In genomic region chr7:51621694-51622145, GRCm38 (mm10) we compare ENCODE assay signal across 9 mouse cellular contexts. TPM values are rescaled to one million over a fixed set of nuclear protein-coding genes. Genes with fewer than 3 reads are reported as not detected.
DNase-seq lines count a peak whose midpoint lies in the region; ATAC-seq and TF ChIP-seq lines count a peak whose summit lies in the region.
"Had no signal": no experiment of that assay in that cellular context is flagged by ENCODE, and none has a peak within 500 bp of the region (broad histone marks: within the 10 kb centered on the region; RNA-seq: fewer than 3 reads in every experiment).

Slc17a6 (plus strand) TSS chr7:51622006.

- peak within 1 kb of the TSS; percentile 12; the same call in 1 of the 2 replicates for H3K4me3 ChIP-seq in embryonic facial prominence, embryonic 11.5 days (ENCODE audit: low read depth, low read length)
- no peak within 1 kb of the TSS for H3K4me3 ChIP-seq in liver, embryonic 13.5 days (replicated peaks)
- H3K4me3 ChIP-seq: stomach, embryonic 15.5 days had no signal

- no peak within 1 kb of the TSS; the same call in 1 of the 2 replicates for H3K27ac ChIP-seq in embryonic facial prominence, embryonic 11.5 days (replicated peaks; ENCODE audit: low read depth, low read length)
- no peak within 1 kb of the TSS for H3K27ac ChIP-seq in liver, embryonic 13.5 days
- H3K27ac ChIP-seq: stomach, embryonic 15.5 days had no signal

- H3K4me2 ChIP-seq in embryonic facial prominence, embryonic 11.5 days (ENCODE audit: low read depth, low read length) = no peak within 1 kb of the TSS
- H3K4me2 ChIP-seq in liver, embryonic 13.5 days = no peak within 1 kb of the TSS
- H3K4me2 ChIP-seq: stomach, embryonic 15.5 days had no signal

- peak; percentile 85 for ATAC-seq in Patski
- ATAC-seq in embryonic facial prominence, embryonic 11.5 days (replicated peaks; ENCODE audit: insufficient number of reproducible peaks, low FRiP score, low TSS enrichment, low read depth) = peak; percentile 71; the same call in 1 of the 2 replicates
- peak; percentile 82 for ATAC-seq in granulocyte monocyte progenitor cell, adult 5-6 weeks (replicated peaks; ENCODE audit: poor library complexity, severe bottlenecking)
- ATAC-seq in liver, embryonic 13.5 days (ENCODE audit: low read depth) = no peak

- under 1% methylated on average over 23 of the region's 23 CpGs for WGBS in embryonic facial prominence, embryonic 11.5 days
- WGBS in liver, embryonic 13.5 days (ENCODE audit: insufficient replicate concordance) = 2% methylated on average over 23 of the region's 23 CpGs

- in situ Hi-C loops in Patski (cut with MboI; ENCODE audit: low pct_unique_long_range_greater_than_20kb) = loop anchor here (5.0 to 10.0 kb wide), 2 partner anchors 193 to 351 kb away; no protein-coding TSS in a partner anchor

- no peaks in the 10 kb centered on the region for H3K9me3 ChIP-seq in embryonic facial prominence, embryonic 11.5 days (replicated peaks; ENCODE audit: control insufficient read depth, low read length)
- H3K9me3 ChIP-seq in liver, embryonic 13.5 days (replicated peaks) = no peaks in the 10 kb centered on the region
- H3K9me3 ChIP-seq: stomach, embryonic 15.5 days had no signal

- H3K36me3 ChIP-seq in embryonic facial prominence, embryonic 11.5 days (replicated peaks; ENCODE audit: control insufficient read depth, insufficient read depth, low read depth, low read length) = no peaks in the 10 kb centered on the region
- no peaks in the 10 kb centered on the region for H3K36me3 ChIP-seq in liver, embryonic 13.5 days
- H3K36me3 ChIP-seq: stomach, embryonic 15.5 days had no signal

- CTCF ChIA-PET in Patski (lab: Charles Lee) = interaction anchor here (0.9 to 6.7 kb wide), 5 partner anchors 15 to 352 kb away, joined by 3 to 56 read pairs (median 3); no protein-coding TSS in a partner anchor

- H3K9ac ChIP-seq in embryonic facial prominence, embryonic 11.5 days (replicated peaks; ENCODE audit: low read length) = no peak within 1 kb of the TSS
- no peak within 1 kb of the TSS for H3K9ac ChIP-seq in liver, embryonic 13.5 days
- H3K9ac ChIP-seq: stomach, embryonic 15.5 days had no signal

- TF ChIP-seq CTCF in Patski (IDR thresholded peaks at IDR 0.05) = no peak

- no peak for DNase-seq in Patski (ENCODE audit: low read depth, low spot score)
- DNase-seq in adrenal gland, postnatal 36 days = peak; percentile 78 to 85
- DNase-seq in embryonic facial prominence, embryonic 11.5 days (ENCODE audit: low spot score) = peak; percentile 94
- peak; percentile 82 for DNase-seq in kidney, postnatal 10 days
- peak; percentile 11 for DNase-seq in liver, embryonic 13.5 days
- DNase-seq in ovary, postnatal 36 days (ENCODE audit: low spot score) = peak; percentile 69

- peaks cover 26% of the 10 kb centered on the region for H3K27me3 ChIP-seq in Patski
- H3K27me3 ChIP-seq in embryonic facial prominence, embryonic 11.5 days (ENCODE audit: control insufficient read depth, insufficient read depth, low read length) = peaks cover 40% of the 10 kb centered on the region
- H3K27me3 ChIP-seq in liver, embryonic 13.5 days = peaks cover 49% of the 10 kb centered on the region

- POLR2A ChIA-PET in Patski (lab: Charles Lee) = no interaction called here

- no peaks in the 10 kb centered on the region for H3K4me1 ChIP-seq in embryonic facial prominence, embryonic 11.5 days (ENCODE audit: control insufficient read depth, insufficient read depth, low read length)
- no peaks in the 10 kb centered on the region for H3K4me1 ChIP-seq in liver, embryonic 13.5 days (replicated peaks)
- H3K4me1 ChIP-seq: stomach, embryonic 15.5 days had no signal

RNA-seq across cellular contexts. Expression of gene Slc17a6, which starts in this region (rescaled TPM):
- polyA plus RNA-seq in Patski (2021) = not detected
- total RNA-seq in adrenal gland, postnatal 36 days (2021) = under 1 TPM; 0.36 to 0.72 TPM
- 5.5 and 9.5 TPM in 2 replicates for polyA plus RNA-seq in embryonic facial prominence, embryonic 11.5 days (2014; fragmentation: Nextera tagmentation; extraction: Ambion mirVana)
- total RNA-seq in granulocyte monocyte progenitor cell, adult 5-6 weeks (2014; fragmentation: Nextera tagmentation) = not detected in 2 replicates
- total RNA-seq in granulocyte monocyte progenitor cell, adult 5-6 weeks (2017) = not detected in 2 replicates
- polyA plus RNA-seq in liver, embryonic 13.5 days (2015; fragmentation: Nextera tagmentation; extraction: Ambion mirVana) = 0.09 and 0.16 TPM in 2 replicates
- polyA plus RNA-seq: large intestine, adult 2 months had no signal

Comparison
In these comparisons a context has a peak if more than half of its experiments do, and no peak if none do; other contexts are left out.
1. Peak in ATAC-seq in Patski; RNA of the gene not detected or under 1 TPM.
2. Peak in DNase-seq in adrenal gland, postnatal 36 days; RNA of the gene not detected or under 1 TPM.
3. Peak in ATAC-seq in granulocyte monocyte progenitor cell, adult 5-6 weeks; RNA of the gene not detected or under 1 TPM.
4. Peak in DNase-seq in liver, embryonic 13.5 days; RNA of the gene not detected or under 1 TPM.